Mouse (Mus musculus) limb, embryonic 11.5 days (tissue): ENCODE results near the gene Pak1. TPM values are rescaled to one million over a fixed set of nuclear protein-coding genes. Genes with fewer than 3 reads are reported as not detected.

ENCODE experiments used
- ATAC-seq: fragments of 200-750 bp; cut with Nextera tagmentation; 2 replicates; pipeline ENCODE4 v1.8.0; 2017; ENCODE audit warnings: low read depth; ENCODE audit not compliant: insufficient number of reproducible peaks, low FRiP score, low TSS enrichment
- DNase-seq: peaks from one replicate; pipeline ENCODE4 v3.0.0-alpha.2; 2015; ENCODE audit warnings: low spot score
- H3K27ac ChIP-seq: fragments of 300-500 bp; sonication (generic); replicated peaks from 2 replicates; pipeline ENCODE4 v1.5.1; 2014; ENCODE audit warnings: low read depth, mild to moderate bottlenecking, low read length
- H3K27me3 ChIP-seq: fragments of 300-500 bp; sonication (generic); 2 replicates; pipeline ENCODE4 v1.6.1; 2014; ENCODE audit warnings: mild to moderate bottlenecking, low read length, mixed read lengths; ENCODE audit not compliant: control insufficient read depth, insufficient read depth
- H3K36me3 ChIP-seq: fragments of 300-500 bp; sonication (generic); 2 replicates; pipeline ENCODE4 v1.6.1; 2014; ENCODE audit warnings: mild to moderate bottlenecking, low read length, moderate library complexity, mixed read lengths; ENCODE audit not compliant: control insufficient read depth, insufficient read depth
- H3K4me1 ChIP-seq: fragments of 300-500 bp; sonication (generic); 2 replicates; pipeline ENCODE4 v1.6.1; 2014; ENCODE audit warnings: low read length, mixed read lengths; ENCODE audit not compliant: control insufficient read depth, insufficient read depth
- H3K4me2 ChIP-seq: fragments of 300-500 bp; sonication (generic); 2 replicates; pipeline ENCODE4 v1.6.1; 2014; ENCODE audit warnings: low read depth, mild to moderate bottlenecking, moderate library complexity; ENCODE audit not compliant: severe bottlenecking
- H3K4me3 ChIP-seq: fragments of 300-500 bp; sonication (generic); 2 replicates; pipeline ENCODE4 v1.5.1; 2014; ENCODE audit warnings: low read depth, low read length
- H3K9ac ChIP-seq: fragments of 300-500 bp; sonication (generic); 2 replicates; pipeline ENCODE4 v1.6.1; 2014; ENCODE audit warnings: mild to moderate bottlenecking, low read length
- H3K9me3 ChIP-seq: fragments of 300-500 bp; sonication (generic); 2 replicates; pipeline ENCODE4 v1.6.1; 2016; ENCODE audit warnings: low read length; ENCODE audit not compliant: control insufficient read depth
- WGBS: fragments of 180-500 bp; shearing (Covaris S2); extraction: QIAGEN DNeasy Blood & Tissue Kit; methylation state at CpG from one replicate; pipeline ENCODE4 v1.1.7; 2014; 5-methylcytosine and 5-hydroxymethylcytosine counted together
- polyA plus RNA-seq: library from polyadenylated mRNA; unstranded; fragments of >200 nt; fragmentation: Nextera tagmentation; extraction: Ambion mirVana; gene quantifications from 2 replicates; pipeline ENCODE4 v1.2.1, GENCODE M21; 2014

Pak1 gene
- polyA plus RNA-seq, 1 experiment from 2014 or later = 33.2 TPM

- DNase-seq = no peak
- whole genome bisulfite sequencing = 70% methylated on average over 4 of the region's 4 CpGs
Measured at GRCm38 (mm10) chr7:97769020-97769419, 19.3 kb upstream of the Pak1 start.

GRCm38 (mm10) chr7:97770841-97771620 lies 17.3 kb upstream of the Pak1 start:
- Histone ChIP-seq H3K27me3 (no peaks in the 10 kb centered on the region), H3K4me2 (no peak overlapping the region), H3K4me1 (no peaks in the 10 kb centered on the region), H3K4me3 (no peak overlapping the region), H3K36me3 (no peaks in the 10 kb centered on the region), H3K9ac (no peak overlapping the region), H3K9me3 (no peaks in the 10 kb centered on the region), H3K27ac (no peak overlapping the region)
- DNase-seq (no peak), ATAC-seq (no peak)
- 84% methylated on average over 6 of the region's 6 CpGs for WGBS

More at GRCm38 (mm10) chr7:97769020-97769419, 19.3 kb upstream of the Pak1 start:
- Histone ChIP-seq H3K9me3 (no peaks in the 10 kb centered on the region), H3K4me2 (no peak overlapping the region), H3K27me3 (no peaks in the 10 kb centered on the region), H3K4me1 (no peaks in the 10 kb centered on the region), H3K36me3 (no peaks in the 10 kb centered on the region), H3K27ac (no peak overlapping the region), H3K9ac (no peak overlapping the region), H3K4me3 (no peak overlapping the region)
- no peak for ATAC-seq

DNA sequence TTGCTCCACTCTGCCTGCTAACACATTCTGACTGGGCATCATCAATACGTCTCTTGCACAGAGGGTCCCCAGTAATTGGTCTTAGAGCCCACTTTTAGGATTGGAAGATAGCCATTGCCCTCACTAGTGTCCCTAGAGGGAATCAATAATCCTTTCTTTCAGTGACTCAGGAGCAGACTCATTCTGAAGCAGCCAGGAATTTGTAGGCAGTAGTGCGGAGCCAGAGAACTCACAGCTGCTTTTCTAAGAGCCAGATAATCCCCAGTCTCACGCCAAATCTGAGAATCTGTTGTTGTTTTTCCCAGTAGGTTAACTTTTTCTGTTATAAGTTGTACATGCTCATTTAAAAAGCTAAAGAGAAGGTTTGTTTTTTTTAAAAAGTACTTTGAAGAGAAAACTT lies 13.0 kb upstream of the Pak1 start:
- no peaks in the 10 kb centered on the region for H3K27me3 ChIP-seq
- H3K9me3 ChIP-seq = no peaks in the 10 kb centered on the region
- DNase-seq (no peak), ATAC-seq (no peak)
- no peaks in the 10 kb centered on the region for H3K36me3 ChIP-seq
- H3K4me3 ChIP-seq = no peak overlapping the region
- no peak overlapping the region for H3K9ac ChIP-seq
- no peaks in the 10 kb centered on the region for H3K4me1 ChIP-seq
- H3K4me2 ChIP-seq = no peak overlapping the region
- no peak overlapping the region for H3K27ac ChIP-seq
- 66% methylated on average over 3 of the region's 3 CpGs for WGBS

- ATAC-seq = no peak
- no peak overlapping the region for H3K4me3 ChIP-seq
- 75% methylated on average over 2 of the region's 2 CpGs for WGBS
Measured at GRCm38 (mm10) chr7:97775923-97776322, 12.4 kb upstream of the Pak1 start.

GRCm38 (mm10) chr7:97777191-97777590 lies 11.2 kb upstream of the Pak1 start:
- DNase-seq (no peak), ATAC-seq (no peak)
- 92% methylated on average over 4 of the region's 4 CpGs for WGBS
- Histone ChIP-seq H3K27ac (no peak overlapping the region), H3K4me2 (no peak overlapping the region), H3K36me3 (no peaks in the 10 kb centered on the region), H3K27me3 (no peaks in the 10 kb centered on the region), H3K9me3 (no peaks in the 10 kb centered on the region), H3K9ac (no peak overlapping the region), H3K4me3 (no peak overlapping the region), H3K4me1 (no peaks in the 10 kb centered on the region)

More at GRCm38 (mm10) chr7:97775923-97776322, 12.4 kb upstream of the Pak1 start:
- no peak overlapping the region for H3K27ac ChIP-seq
- DNase-seq = no peak
- no peaks in the 10 kb centered on the region for H3K36me3 ChIP-seq
- no peaks in the 10 kb centered on the region for H3K27me3 ChIP-seq
- H3K9ac ChIP-seq = no peak overlapping the region
- no peak overlapping the region for H3K4me2 ChIP-seq
- H3K9me3 ChIP-seq = no peaks in the 10 kb centered on the region
- H3K4me1 ChIP-seq = no peaks in the 10 kb centered on the region

- Histone ChIP-seq H3K4me3 (no peak overlapping the region), H3K9me3 (no peaks in the 10 kb centered on the region), H3K4me2 (no peak overlapping the region), H3K36me3 (no peaks in the 10 kb centered on the region), H3K4me1 (no peaks in the 10 kb centered on the region), H3K27me3 (no peaks in the 10 kb centered on the region), H3K27ac (no peak overlapping the region), H3K9ac (no peak overlapping the region)
- WGBS = 84% methylated on average over 1 of the region's 1 CpGs
- no peak for DNase-seq
- ATAC-seq = no peak
Measured at GRCm38 (mm10) chr7:97780222-97780621, 8.1 kb upstream of the Pak1 start.

- Histone ChIP-seq H3K4me3 (no peak overlapping the region), H3K36me3 (no peaks in the 10 kb centered on the region), H3K27ac (no peak overlapping the region), H3K4me2 (no peak overlapping the region), H3K4me1 (no peaks in the 10 kb centered on the region), H3K9me3 (no peaks in the 10 kb centered on the region), H3K27me3 (no peaks in the 10 kb centered on the region), H3K9ac (no peak overlapping the region)
- DNase-seq (no peak), ATAC-seq (no peak)
- WGBS = 71% methylated on average over 1 of the region's 1 CpGs
Measured at GRCm38 (mm10) chr7:97780815-97781214, 7.5 kb upstream of the Pak1 start.

DNA sequence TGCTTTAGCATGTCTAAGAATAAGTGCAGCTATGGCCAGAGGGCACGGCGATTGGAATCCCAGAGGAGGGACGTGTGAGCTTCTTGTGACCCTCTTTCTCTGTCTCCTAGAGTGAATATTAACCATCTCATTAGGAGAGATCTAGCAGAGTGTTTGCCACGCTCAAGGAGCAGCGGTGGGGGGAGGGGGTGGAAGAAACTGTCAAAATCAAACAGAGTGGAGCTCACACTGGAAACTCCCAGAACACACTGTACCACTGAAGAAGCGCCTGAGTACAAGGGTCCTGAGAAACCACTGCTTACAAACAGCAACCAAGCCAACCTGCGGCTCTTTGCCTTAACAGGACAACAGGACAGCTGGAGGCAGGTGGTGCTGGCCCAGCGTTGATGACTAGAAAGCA lies 6.8 kb upstream of the Pak1 start:
- no peaks in the 10 kb centered on the region for H3K4me1 ChIP-seq
- no peak overlapping the region for H3K9ac ChIP-seq
- no peaks in the 10 kb centered on the region for H3K36me3 ChIP-seq
- no peaks in the 10 kb centered on the region for H3K27me3 ChIP-seq
- no peak overlapping the region for H3K4me2 ChIP-seq
- no peak for DNase-seq
- no peak overlapping the region for H3K27ac ChIP-seq
- ATAC-seq = no peak
- no peak overlapping the region for H3K4me3 ChIP-seq
- WGBS = 76% methylated on average over 8 of the region's 8 CpGs
- H3K9me3 ChIP-seq = no peaks in the 10 kb centered on the region

DNA sequence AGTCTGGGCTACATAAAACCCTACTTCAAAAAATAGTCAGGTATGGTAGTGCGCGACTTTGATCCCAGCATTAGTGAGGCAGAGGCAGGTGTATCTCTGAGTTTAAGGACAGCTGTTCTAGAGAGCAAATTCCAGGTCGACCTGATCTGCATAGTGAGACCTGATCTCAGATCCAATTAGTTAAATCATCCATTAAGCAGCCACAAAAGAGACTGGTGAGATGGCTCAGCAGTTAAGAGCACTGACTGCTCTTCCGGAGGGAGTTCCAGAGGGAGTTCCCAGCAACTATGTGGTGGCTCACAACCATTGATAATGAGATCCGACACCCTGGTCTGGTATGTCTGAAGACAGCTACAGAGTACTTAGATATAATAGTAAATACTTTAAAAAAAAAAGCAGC lies 4.8 kb upstream of the Pak1 start:
- DNase-seq = no peak
- H3K4me1 ChIP-seq = no peaks in the 10 kb centered on the region

More for the DNA sequence above, 4.8 kb upstream of the Pak1 start:
- H3K4me2 ChIP-seq = no peak overlapping the region
- no peak for ATAC-seq
- no peak overlapping the region for H3K4me3 ChIP-seq
- WGBS = 61% methylated on average over 5 of the region's 5 CpGs
- no peak overlapping the region for H3K27ac ChIP-seq
- no peaks in the 10 kb centered on the region for H3K9me3 ChIP-seq
- H3K9ac ChIP-seq = no peak overlapping the region
- H3K36me3 ChIP-seq = no peaks in the 10 kb centered on the region
- no peaks in the 10 kb centered on the region for H3K27me3 ChIP-seq
